Mouse (Mus musculus) E14TG2a.4 (cell line): ENCODE measurements at regions not wholly inside any gene's neighbourhood (a gene's known extent, or its start where the extent isn't known, plus 50 kb on each side); places are given as distances from the start of the nearest gene placed in this dataset.

Experiments used
- CTCF ChIP-seq: conservative IDR thresholded peaks from 2 replicates; pipeline ENCODE4 v1.5.1; 2014; ENCODE audit warnings: low read length
- POU5F1 ChIP-seq: IDR thresholded peaks from 2 replicates; pipeline ENCODE4 v1.6.1; 2014; ENCODE audit warnings: low read length, borderline replicate concordance

GRCm38 (mm10) chr8:87329371-87329770 is 143.0 kb downstream of the Cbln1 start:
- TF ChIP-seq CTCF (no peak), POU5F1 (no peak)
